Mouse (Mus musculus) neural tube, embryonic 15.5 days (tissue): ENCODE measurements around the gene Xrcc6. TPM values are rescaled to one million over a fixed set of nuclear protein-coding genes. Genes with fewer than 3 reads are reported as not detected.

ENCODE experiments used
- ATAC-seq: fragments of 200-750 bp; cut with Nextera tagmentation; 2 replicates; pipeline ENCODE4 v1.8.0; 2017; ENCODE audit warnings: mild to moderate bottlenecking, moderate TSS enrichment, moderate library complexity; ENCODE audit not compliant: low FRiP score
- H3K27ac ChIP-seq: fragments of 300-500 bp; sonication (generic); replicated peaks from 2 replicates; pipeline ENCODE4 v1.5.1; 2015; ENCODE audit warnings: mild to moderate bottlenecking, inconsistent platforms
- H3K27me3 ChIP-seq: fragments of 300-500 bp; sonication (generic); replicated peaks from 2 replicates; pipeline ENCODE4 v1.6.1; 2015; ENCODE audit warnings: inconsistent platforms
- H3K36me3 ChIP-seq: fragments of 300-500 bp; sonication (generic); 2 replicates; pipeline ENCODE4 v1.6.1; 2015; ENCODE audit warnings: inconsistent platforms
- H3K4me1 ChIP-seq: fragments of 300-500 bp; sonication (generic); 2 replicates; pipeline ENCODE4 v1.6.1; 2015; ENCODE audit warnings: inconsistent platforms
- H3K4me2 ChIP-seq: fragments of 300-500 bp; sonication (generic); 2 replicates; pipeline ENCODE4 v1.6.1; 2015; ENCODE audit warnings: inconsistent platforms, mild to moderate bottlenecking, moderate library complexity
- H3K4me3 ChIP-seq: fragments of 300-500 bp; sonication (generic); replicated peaks from 2 replicates; pipeline ENCODE4 v1.5.1; 2015; ENCODE audit warnings: mild to moderate bottlenecking, inconsistent platforms
- H3K9ac ChIP-seq: fragments of 300-500 bp; sonication (generic); replicated peaks from 2 replicates; pipeline ENCODE4 v1.6.1; 2015; ENCODE audit warnings: mild to moderate bottlenecking, inconsistent platforms
- H3K9me3 ChIP-seq: fragments of 300-500 bp; sonication (generic); replicated peaks from 2 replicates; pipeline ENCODE4 v1.6.1; 2016; ENCODE audit warnings: inconsistent platforms
- WGBS: fragments of 180-500 bp; shearing (Covaris S2); methylation state at CpG from one replicate; pipeline ENCODE4 v1.1.7; 2015; ENCODE audit warnings: mixed read lengths; 5-methylcytosine and 5-hydroxymethylcytosine counted together
- polyA plus RNA-seq: library from polyadenylated mRNA; unstranded; fragments of >200 nt; fragmentation: Nextera tagmentation; extraction: Ambion mirVana; gene quantifications from 2 replicates; pipeline ENCODE4 v1.2.1, GENCODE M21; 2015

The Xrcc6 gene
- polyA plus RNA-seq, 1 experiment from 2014 or later, result 41.6 TPM

GRCm38 (mm10) chr15:82065511-82065910 lies 77.9 kb downstream of the Xrcc6 start:
- Histone ChIP-seq H3K27ac (no peak overlapping the region), H3K4me2 (no peak overlapping the region), H3K27me3 (peaks cover 40% of the 10 kb centered on the region), H3K9ac (no peak overlapping the region), H3K9me3 (no peaks in the 10 kb centered on the region), H3K4me1 (0 out of 2 replicates have a peak, but pooled peaks cover 5% of the 10 kb centered on the region), H3K4me3 (no peak overlapping the region), H3K36me3 (no peaks in the 10 kb centered on the region)
- ATAC-seq, result no peak
- WGBS, result 18% methylated on average over 7 of the region's 7 CpGs

GRCm38 (mm10) chr15:82069898-82070297 lies 82.3 kb downstream of the Xrcc6 start, which contains the start of gene Mei1:
Gene Mei1, plus strand, starts transcription at chr15:82069996.
- ATAC-seq, result no peak
- Histone ChIP-seq H3K4me2 (peak within 1 kb of the TSS; percentile 55), H3K9me3 (no peaks in the 10 kb centered on the region), H3K27ac (no peak within 1 kb of the TSS), H3K36me3 (no peaks in the 10 kb centered on the region), H3K4me3 (peak within 1 kb of the TSS; percentile 29), H3K27me3 (peaks cover 46% of the 10 kb centered on the region), H3K9ac (no peak within 1 kb of the TSS), H3K4me1 (0 out of 2 replicates have a peak, but pooled peaks cover 5% of the 10 kb centered on the region)
- 19% methylated on average over 40 of the region's 40 CpGs for WGBS

DNA sequence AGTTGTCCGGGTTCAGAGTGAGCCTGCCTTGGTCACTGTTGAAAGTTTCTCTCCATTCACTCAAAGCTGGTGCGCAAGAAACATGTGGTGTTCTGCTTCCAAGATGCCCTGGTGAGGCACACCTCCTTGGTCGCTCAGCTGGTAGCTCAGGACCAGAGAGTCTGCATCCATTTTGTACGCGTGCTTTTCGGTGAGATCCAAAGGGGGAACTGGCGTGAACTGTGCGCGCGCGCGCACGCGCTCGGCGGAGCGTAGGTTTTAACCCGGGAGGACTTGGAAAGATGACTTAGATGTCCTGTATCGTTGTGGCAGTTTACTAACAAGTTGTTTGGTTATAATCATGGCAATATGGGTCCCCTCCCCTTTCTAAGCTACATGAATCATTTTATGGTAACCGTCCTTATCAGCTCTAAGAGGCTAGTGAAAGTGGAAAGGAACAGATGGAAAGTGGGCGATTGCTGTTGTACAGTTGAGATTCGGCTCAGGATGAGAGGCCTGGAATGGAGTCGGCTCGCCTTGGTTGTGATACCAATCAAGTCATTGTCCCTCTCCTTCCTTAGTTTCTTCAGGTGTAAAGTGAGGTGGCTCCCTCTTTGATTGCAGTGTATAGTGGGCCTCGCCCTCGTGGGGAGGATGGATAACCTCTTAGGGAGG lies 84.3 kb downstream of the Xrcc6 start:
- Histone ChIP-seq H3K36me3 (no peaks in the 10 kb centered on the region), H3K9me3 (no peaks in the 10 kb centered on the region), H3K4me1 (0 out of 2 replicates have a peak, but pooled peaks cover 5% of the 10 kb centered on the region), H3K4me3 (no peak overlapping the region), H3K27me3 (peaks cover 43% of the 10 kb centered on the region), H3K27ac (no peak overlapping the region), H3K4me2 (no peak overlapping the region), H3K9ac (no peak overlapping the region)
- 91% methylated on average over 26 of the region's 26 CpGs for WGBS
- ATAC-seq, result no peak

GRCm38 (mm10) chr15:82073490-82073889 lies 85.9 kb downstream of the Xrcc6 start:
- Histone ChIP-seq H3K9me3 (no peaks in the 10 kb centered on the region), H3K4me2 (no peak overlapping the region), H3K27ac (no peak overlapping the region), H3K4me1 (0 out of 2 replicates have a peak, but pooled peaks cover 5% of the 10 kb centered on the region), H3K9ac (no peak overlapping the region), H3K36me3 (no peaks in the 10 kb centered on the region), H3K27me3 (peaks cover 39% of the 10 kb centered on the region), H3K4me3 (no peak overlapping the region)
- 87% methylated on average over 7 of the region's 7 CpGs for WGBS
- ATAC-seq, result no peak

GRCm38 (mm10) chr15:82079883-82080282 lies 92.2 kb downstream of the Xrcc6 start:
- Histone ChIP-seq H3K27me3 (0 out of 2 replicates have a peak, but pooled peaks cover 1% of the 10 kb centered on the region), H3K4me3 (no peak overlapping the region), H3K36me3 (no peaks in the 10 kb centered on the region), H3K4me1 (no peaks in the 10 kb centered on the region), H3K4me2 (no peak overlapping the region), H3K9me3 (no peaks in the 10 kb centered on the region), H3K27ac (no peak overlapping the region), H3K9ac (no peak overlapping the region)
- 66% methylated on average over 10 of the region's 10 CpGs for WGBS
- no peak for ATAC-seq

- ATAC-seq, result no peak
- no peak overlapping the region for H3K4me2 ChIP-seq
- H3K27me3 ChIP-seq, result no peaks in the 10 kb centered on the region
- H3K27ac ChIP-seq, result no peak overlapping the region
- no peak overlapping the region for H3K9ac ChIP-seq
- H3K4me3 ChIP-seq, result no peak overlapping the region
- 41% methylated on average over 7 of the region's 7 CpGs for WGBS
- no peaks in the 10 kb centered on the region for H3K36me3 ChIP-seq
- no peaks in the 10 kb centered on the region for H3K9me3 ChIP-seq
- no peaks in the 10 kb centered on the region for H3K4me1 ChIP-seq
Measured at GRCm38 (mm10) chr15:82081161-82081560, 93.5 kb downstream of the Xrcc6 start.

DNA sequence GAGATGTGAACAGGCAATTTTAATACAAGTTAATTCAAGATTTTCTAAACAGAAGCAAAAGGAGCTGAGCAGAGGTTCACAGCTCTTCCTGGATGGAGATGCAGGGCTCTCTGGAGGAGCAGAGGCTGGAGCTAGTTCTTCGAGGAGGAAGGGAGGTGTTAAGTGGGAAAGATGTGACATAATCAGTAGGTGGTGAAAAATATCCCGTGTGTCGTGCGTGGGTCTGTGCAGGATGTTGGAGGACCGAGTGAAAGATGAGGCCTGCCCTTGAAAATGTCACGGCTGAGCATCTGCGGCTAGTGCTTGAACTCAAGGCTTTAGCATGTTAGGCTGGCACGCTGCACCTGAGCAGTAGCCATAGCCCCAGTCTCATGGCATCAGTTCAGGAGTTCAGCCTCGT lies 98.0 kb downstream of the Xrcc6 start:
- Histone ChIP-seq H3K27me3 (no peaks in the 10 kb centered on the region), H3K4me3 (no peak overlapping the region), H3K36me3 (no peaks in the 10 kb centered on the region), H3K9ac (no peak overlapping the region), H3K27ac (no peak overlapping the region), H3K9me3 (no peaks in the 10 kb centered on the region), H3K4me2 (no peak overlapping the region), H3K4me1 (no peaks in the 10 kb centered on the region)
- 90% methylated on average over 9 of the region's 9 CpGs for WGBS
- no peak for ATAC-seq

DNA sequence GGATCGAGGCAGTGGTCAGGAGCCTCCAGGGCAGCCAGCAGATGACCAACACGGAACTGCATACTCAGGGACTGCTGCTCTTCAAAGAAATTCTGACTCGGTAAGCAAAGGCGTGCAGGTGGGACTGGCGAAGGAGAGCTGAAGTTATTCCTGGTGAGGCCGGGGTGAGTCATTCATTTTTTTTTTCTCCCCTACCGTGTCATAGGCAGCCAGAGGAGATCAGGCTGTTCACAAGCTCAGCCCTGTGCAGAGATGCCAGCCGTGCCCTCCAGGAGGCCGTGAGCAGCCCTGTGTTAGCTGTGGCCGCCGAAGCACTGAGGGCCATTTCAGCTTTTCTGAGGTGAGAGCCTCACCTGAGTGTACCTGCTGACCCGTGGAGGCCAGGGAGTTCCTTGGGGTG lies 98.5 kb downstream of the Xrcc6 start:
- no peak for ATAC-seq
- H3K4me3 ChIP-seq, result no peak overlapping the region
- no peaks in the 10 kb centered on the region for H3K4me1 ChIP-seq
- 85% methylated on average over 12 of the region's 12 CpGs for WGBS
- no peak overlapping the region for H3K4me2 ChIP-seq
- no peaks in the 10 kb centered on the region for H3K27me3 ChIP-seq
- H3K27ac ChIP-seq, result no peak overlapping the region
- H3K36me3 ChIP-seq, result no peaks in the 10 kb centered on the region
- no peaks in the 10 kb centered on the region for H3K9me3 ChIP-seq
- no peak overlapping the region for H3K9ac ChIP-seq

- H3K4me1 ChIP-seq, result no peaks in the 10 kb centered on the region
- no peaks in the 10 kb centered on the region for H3K36me3 ChIP-seq
- H3K4me2 ChIP-seq, result no peak overlapping the region
- ATAC-seq, result no peak
- no peaks in the 10 kb centered on the region for H3K9me3 ChIP-seq
- no peak overlapping the region for H3K9ac ChIP-seq
- no peak overlapping the region for H3K27ac ChIP-seq
- 11% methylated on average over 10 of the region's 10 CpGs for WGBS
- H3K27me3 ChIP-seq, result no peaks in the 10 kb centered on the region
- no peak overlapping the region for H3K4me3 ChIP-seq
Measured at GRCm38 (mm10) chr15:82087266-82087665, 99.6 kb downstream of the Xrcc6 start.

Other genes starting within 250 kb of the Xrcc6 start
- 41.7 and 41.9 TPM in 2 replicates for gene Zc3h7b, start 242.8 kb upstream of the Xrcc6 start, polyA plus RNA-seq
- gene Rangap1, start 242.3 kb upstream of the Xrcc6 start, polyA plus RNA-seq, result 127 and 128 TPM in 2 replicates
- gene Tef, start 185.4 kb upstream of the Xrcc6 start, polyA plus RNA-seq, result 20.5 and 21.0 TPM in 2 replicates
- gene Tob2, start 129.0 kb upstream of the Xrcc6 start, polyA plus RNA-seq, result 14.7 and 16.1 TPM in 2 replicates
- gene Phf5a, start 115.9 kb upstream of the Xrcc6 start, polyA plus RNA-seq, result 111 and 122 TPM in 2 replicates
- gene Aco2, start 115.5 kb upstream of the Xrcc6 start, polyA plus RNA-seq, result 295 and 298 TPM in 2 replicates
- gene Polr3h, start 61.6 kb upstream of the Xrcc6 start, polyA plus RNA-seq, result 93.2 and 107 TPM in 2 replicates
- 194 and 220 TPM in 2 replicates for gene Csdc2, start 51.1 kb upstream of the Xrcc6 start, polyA plus RNA-seq
- gene Pmm1, start 26.9 kb upstream of the Xrcc6 start, polyA plus RNA-seq, result 99.8 and 111 TPM in 2 replicates
- not detected in 2 replicates for gene 1700029P11Rik, start 7.3 kb upstream of the Xrcc6 start, polyA plus RNA-seq
- 54.1 and 64.0 TPM in 2 replicates for gene Desi1, start 46.0 kb downstream of the Xrcc6 start, polyA plus RNA-seq
- 230 and 272 TPM in 2 replicates for gene Snu13, start 59.8 kb downstream of the Xrcc6 start, polyA plus RNA-seq
- gene 4930407I10Rik, start 71.3 kb downstream of the Xrcc6 start, polyA plus RNA-seq, result not detected in 2 replicates
- gene Mei1, start 82.2 kb downstream of the Xrcc6 start, polyA plus RNA-seq, result 0.05 TPM in 1 of 2 replicates, not detected in the other
- gene Ccdc134, start 140.1 kb downstream of the Xrcc6 start, polyA plus RNA-seq, result 11.1 and 13.6 TPM in 2 replicates
- gene Srebf2, start 159.3 kb downstream of the Xrcc6 start, polyA plus RNA-seq, result 187 and 190 TPM in 2 replicates
- gene Shisa8, start 225.0 kb downstream of the Xrcc6 start, polyA plus RNA-seq, result 4.6 and 6.7 TPM in 2 replicates
- gene Tnfrsf13c, start 236.5 kb downstream of the Xrcc6 start, polyA plus RNA-seq, result 0.66 and 0.90 TPM in 2 replicates